Mouse (Mus musculus): Measurements from ENCODE around the gene Cpne9.
"Not testable (repeated sequence)": the region's sequence is repeated elsewhere in the genome, so short reads cannot be mapped to it uniquely, and the experiment has no call there.

Gene Cpne9

DNA sequence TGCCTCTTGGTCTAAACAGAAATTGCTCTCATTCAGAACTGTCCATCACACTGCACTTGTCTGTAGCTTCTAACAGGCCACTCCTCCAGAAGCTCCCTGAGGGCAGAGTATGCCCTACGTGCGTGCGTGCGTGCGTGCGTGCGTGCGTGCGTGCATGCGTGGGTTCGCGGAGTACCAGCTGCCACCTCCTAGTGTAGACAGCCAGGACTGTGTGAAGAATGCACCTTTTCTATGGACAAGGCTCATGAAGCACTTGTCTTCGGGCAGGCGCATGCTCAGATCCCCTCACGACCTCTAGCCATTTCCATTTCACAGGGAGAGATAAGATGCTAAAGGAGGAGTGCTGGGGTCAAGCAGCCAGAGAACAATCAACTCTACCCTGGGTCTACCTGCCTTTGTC lies 7.2 kb downstream of the Cpne9 start:
- no peak for DNase-seq (ENCODE audit: extremely low spot score, low read depth, low spot score)

DNA sequence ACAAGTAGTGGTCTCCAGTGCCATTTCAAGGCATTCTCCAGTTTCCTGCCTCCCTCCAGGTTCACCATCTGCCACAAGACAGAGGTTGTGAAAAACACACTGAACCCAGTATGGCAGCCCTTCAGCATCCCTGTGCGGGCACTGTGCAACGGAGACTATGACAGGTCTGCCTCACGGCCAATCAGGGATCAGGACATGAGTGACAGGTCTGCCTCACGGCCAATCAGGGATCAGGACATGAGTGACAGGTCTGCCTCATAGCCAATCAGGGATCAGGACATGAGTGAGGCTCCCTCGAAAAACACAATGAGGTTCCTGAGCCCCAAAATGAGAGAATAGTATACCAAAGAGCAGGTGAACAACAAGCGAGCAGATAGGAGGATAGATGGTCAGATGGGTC lies 8.2 kb downstream of the Cpne9 start:
- no peak for DNase-seq (ENCODE audit: extremely low spot score, low read depth, low spot score)

DNA sequence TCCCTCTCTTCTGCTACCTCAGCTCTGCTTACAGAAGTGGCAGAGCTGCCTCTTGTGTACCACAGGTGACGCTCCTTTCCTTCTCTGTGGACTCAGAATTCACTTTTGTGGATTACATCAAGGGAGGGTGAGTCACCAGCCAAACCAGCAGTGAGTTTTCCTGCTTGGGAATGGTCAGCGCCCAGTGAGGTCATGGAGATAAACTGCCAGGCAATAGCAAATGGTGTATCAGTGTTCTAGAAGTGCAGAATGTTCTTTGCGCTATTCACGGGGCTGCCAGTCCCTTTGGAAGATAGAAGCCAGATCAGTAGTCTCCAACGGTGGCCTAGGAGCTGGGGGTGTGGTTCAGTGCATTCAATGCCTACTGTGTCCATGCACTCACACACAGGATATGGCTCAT lies 10.8 kb downstream of the Cpne9 start:
- DNase-seq (ENCODE audit: extremely low spot score, low read depth, low spot score), result no peak

DNA sequence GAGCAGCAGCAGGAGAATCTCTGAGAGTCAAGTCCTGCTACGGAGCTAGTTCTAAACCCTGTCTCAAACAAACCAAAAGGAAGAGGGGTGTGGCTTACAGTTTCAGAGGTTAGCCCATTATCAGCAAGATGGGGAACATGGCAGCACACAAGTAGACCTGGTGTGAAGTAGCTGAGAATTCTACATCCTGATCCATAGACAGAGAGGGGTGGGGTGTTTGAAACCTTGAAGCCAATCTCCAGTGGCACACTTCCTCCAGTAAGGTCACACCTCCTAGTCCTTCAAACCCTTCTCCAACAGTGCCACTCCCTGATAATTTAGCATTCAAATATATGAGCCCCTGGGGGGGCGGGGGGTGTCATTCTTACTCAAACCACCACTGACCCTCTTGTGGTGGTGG lies 13.9 kb downstream of the Cpne9 start:
- no peak for DNase-seq (ENCODE audit: extremely low spot score, low read depth, low spot score)

DNA sequence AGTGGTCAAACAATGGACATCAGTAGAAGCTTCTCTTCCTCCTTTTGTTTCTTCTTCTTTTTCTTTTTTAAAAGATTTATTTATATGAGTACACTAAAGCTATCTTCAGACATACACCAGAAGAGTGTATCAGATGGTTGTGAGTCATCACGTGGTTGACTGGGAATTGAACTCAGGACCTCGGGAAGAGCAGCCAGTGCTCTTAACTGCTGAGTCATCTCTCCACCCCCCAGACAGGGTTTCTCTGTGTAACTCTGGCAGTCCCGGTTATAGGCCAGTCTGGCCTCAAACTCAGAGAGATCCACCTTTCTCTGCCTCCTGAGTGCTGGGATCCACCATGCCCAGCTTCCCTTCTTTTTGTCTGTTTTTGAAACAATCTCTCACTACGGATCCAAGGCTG lies 14.5 kb downstream of the Cpne9 start:
- no peak for DNase-seq (ENCODE audit: extremely low spot score, low read depth, low spot score)

DNA sequence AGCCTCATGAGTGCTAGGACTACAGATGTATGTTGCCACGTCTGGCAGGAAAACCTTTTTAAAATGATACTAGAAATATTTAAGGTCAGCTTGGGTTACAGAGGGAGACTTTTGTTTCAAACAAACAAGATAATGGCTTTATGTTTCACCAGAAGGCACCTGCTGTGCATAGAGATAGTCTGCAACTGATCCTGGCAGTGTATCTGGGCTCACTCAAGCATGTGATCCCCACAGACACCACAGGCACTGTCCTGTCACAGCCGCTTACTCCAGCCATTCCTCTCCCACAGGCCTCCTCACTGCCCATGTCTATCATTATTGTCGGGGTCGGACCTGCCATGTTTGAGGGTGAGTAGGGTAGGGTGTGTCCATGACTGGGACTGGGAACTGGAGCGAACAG lies 19.2 kb downstream of the Cpne9 start:
- DNase-seq (ENCODE audit: extremely low spot score, low read depth, low spot score), result no peak

DNA sequence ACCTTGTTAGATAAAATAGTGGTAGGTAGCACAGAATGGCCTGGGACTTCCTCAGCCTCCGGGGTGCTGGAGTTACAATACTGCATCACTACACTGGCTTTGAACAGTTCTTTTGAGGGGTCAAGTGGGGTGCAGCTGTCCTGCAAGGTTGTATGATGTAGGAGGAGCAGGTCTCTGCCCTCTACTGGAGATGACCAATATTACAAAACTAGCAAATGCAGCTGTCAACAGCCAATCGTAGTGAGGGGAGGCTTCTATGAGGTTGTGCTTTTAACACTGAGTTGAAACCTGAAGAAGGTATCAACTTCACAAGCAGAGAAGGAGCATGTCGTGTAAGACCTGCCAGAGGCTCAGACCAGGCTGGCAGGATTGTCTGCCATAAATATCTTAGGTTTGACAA lies 20.2 kb downstream of the Cpne9 start:
- peak; percentile 53 for DNase-seq (ENCODE audit: extremely low spot score, low read depth, low spot score)

DNA sequence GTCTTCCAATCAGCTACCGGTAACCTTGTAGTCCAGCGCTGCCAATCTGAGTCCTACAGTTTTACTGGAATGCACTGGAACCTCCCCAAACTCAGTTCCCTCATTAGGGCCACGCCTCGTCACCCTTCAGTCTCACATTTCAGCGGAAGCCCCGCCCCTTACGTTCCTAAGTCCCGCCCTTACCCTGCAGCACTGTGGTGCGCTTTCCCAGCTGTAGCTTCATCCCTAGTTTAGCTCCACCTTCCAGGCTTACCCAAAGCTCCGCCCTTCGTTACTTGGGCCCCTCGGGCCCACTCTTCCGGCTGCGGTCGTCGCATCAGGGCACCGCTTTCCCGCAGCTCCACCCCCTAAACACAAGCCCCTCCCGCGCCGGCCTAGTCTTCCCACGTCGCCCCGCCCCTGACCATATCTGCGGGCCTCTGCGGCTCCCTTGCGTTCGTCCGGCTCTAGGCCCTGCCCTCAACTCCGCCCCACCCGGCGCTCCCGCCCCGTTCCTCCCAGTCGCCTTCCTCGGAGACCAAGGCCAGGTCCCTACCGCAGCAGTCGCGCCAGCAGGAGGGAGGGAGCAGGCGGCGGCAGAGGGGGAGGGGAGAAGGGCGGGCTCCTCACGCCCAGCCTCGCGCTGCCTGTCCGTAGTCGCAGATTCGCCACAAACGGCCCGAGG lies 24.3 kb downstream of the Cpne9 start:
- peak; percentile 96 for DNase-seq (ENCODE audit: extremely low spot score, low read depth, low spot score)

DNA sequence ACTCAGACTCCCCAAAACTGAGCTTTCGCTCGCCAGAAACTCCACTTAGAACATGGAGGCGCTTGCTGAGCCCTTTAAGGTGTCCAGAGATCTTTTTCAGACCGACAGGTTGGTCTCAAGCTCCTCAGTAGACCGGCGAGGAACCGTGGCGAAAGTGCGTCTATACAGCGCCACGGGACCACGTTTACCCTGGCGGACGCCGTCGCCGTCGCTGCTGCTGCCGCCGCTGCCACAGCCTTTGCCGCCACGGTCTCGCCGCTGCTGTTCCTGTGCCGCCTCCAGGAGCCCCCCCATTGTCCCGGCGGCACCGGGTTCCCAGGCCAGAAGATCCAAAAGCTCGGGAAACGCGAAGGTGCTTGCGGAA lies 24.9 kb downstream of the Cpne9 start, which contains the start of gene Brpf1:
TSS of gene Brpf1 (plus strand) at position 152 of the 364 bp plus-strand sequence.
- DNase-seq (ENCODE audit: extremely low spot score, low read depth, low spot score), result peak; percentile 67

DNA sequence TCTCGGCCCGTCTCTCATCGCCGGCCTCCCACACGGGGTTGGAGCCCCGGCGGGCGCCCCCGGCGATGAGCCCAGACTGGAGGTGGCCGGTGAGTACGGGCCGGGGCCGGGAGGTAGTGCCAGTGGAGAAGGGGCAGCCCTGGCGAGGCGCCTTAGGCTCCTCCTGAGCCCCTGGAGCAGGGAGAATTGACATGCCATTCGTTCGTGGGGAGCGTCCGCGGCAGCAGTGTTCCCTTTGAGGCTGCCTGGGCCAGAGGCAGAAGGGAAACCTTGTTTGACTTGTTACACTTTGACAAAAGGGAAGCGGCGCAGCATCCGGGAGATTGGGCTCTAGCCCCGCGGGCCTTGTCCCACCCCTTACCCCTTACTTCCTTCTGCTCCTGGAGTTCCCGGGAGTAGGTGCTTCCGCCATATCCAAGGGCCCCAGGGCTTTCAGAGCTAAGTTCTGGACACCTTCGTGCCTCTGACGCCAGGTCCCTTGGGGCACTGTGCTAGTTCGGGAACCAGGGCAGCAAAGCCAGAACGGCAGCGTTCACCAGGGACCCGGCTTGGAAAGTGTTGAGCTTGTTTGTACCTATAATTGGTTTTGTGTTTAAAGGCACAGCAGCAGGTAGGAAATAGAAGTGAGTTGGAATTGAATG lies 25.5 kb downstream of the Cpne9 start:
- DNase-seq (ENCODE audit: extremely low spot score, low read depth, low spot score), result no peak

DNA sequence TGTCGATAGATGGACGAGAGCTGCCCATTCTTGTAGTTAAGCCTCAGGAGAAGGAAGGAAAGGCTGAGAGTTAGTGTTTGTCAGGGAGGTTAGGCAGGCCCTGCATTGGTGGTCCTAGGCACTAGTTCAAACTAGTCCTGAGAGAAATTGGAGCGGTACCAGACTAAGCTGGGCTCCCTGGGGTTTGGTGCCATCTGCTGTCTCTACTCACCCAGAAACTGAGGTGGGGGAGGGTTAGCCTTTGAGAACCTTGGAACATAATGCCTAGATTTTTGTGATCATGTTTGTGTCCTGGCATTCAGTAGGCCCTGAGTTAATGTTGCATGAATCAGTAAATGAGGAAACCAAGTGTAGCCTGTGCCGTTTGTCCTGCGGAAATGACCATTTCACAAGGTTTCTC lies 26.0 kb downstream of the Cpne9 start:
- no peak for DNase-seq (ENCODE audit: extremely low spot score, low read depth, low spot score)

DNA sequence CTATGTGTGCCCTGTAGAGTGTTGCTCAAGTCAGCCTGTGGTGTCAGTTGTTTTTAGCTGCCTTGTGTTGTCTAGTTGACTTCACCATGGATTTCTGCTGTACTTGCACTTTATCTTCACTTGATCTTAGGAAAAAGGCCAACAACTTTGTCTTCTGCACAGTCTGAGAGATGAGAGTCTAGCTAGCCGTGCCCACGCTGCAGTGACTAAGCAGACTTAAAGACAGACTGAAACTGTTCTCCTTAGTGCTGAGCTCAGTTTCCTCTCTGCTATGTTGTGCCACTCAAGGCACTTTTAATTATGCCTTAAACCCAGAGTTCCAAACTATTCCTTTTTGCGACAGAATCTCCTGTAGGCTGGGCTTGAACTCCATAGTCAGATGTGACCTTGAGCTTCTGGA lies 33.9 kb downstream of the Cpne9 start:
- no peak for DNase-seq (ENCODE audit: extremely low spot score, low read depth, low spot score)

DNA sequence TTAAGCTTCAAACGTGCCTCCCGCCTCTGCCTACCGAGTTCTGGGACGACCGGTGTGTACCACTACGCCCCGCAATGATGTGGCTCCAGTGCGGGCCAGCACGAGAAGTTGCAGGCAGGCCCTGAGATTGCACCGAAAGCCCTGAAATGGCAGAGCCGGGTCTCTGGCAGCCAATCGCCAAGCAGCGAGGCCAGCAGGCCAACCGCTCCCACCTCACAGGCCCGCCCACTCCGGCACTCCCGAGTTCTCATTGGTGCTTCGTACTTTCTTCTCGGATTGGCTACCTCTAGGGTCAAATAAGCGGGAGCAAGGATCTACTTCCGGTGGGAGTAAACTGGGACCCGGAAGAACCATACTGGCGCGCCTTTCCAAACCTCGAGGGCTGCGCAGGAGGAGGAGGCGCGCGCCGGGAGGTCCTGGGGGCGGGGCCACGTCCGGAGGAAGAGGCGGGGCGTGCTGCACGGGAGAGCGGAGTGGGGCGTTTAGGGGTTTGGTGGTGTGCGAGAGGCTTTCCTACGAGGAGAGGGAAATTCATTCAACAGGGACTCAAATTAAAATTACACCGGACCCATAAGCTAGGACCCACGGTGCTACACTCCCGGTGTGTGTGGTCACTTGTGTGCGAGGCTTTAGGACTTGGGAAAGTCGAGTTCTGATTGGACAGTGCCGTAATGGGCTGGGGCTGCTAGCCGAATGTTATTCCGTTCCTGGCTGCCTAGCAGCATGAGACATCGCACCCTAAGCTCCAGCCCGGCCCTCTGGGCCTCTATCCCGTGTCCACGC lies 44.6 kb downstream of the Cpne9 start, which contains the start of gene Ogg1:
TSS of gene Ogg1 (plus strand) at position 440 of the 783 bp plus-strand sequence.
- peak; percentile 95 for DNase-seq (ENCODE audit: extremely low spot score, low read depth, low spot score)

DNA sequence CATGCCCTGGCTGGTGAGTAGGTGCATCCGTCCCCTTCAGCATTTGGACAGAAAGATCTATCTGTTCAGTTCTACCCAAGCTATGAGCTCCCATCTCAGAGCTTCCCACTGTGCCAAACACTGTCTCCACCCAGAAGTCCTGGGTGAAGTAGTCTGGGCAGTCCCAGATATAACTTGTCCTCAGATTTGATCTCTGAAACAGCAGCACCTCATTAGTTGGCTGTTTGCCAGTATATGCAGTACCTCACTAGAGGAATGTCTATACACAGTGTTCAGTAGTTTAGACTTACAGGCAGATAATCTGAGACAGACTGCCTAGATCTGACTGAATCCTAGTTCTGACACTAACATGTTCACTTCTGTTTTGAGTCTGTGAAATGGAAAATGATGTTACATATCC lies 47.3 kb downstream of the Cpne9 start:
- no peak for DNase-seq (ENCODE audit: extremely low spot score, low read depth, low spot score)

DNA sequence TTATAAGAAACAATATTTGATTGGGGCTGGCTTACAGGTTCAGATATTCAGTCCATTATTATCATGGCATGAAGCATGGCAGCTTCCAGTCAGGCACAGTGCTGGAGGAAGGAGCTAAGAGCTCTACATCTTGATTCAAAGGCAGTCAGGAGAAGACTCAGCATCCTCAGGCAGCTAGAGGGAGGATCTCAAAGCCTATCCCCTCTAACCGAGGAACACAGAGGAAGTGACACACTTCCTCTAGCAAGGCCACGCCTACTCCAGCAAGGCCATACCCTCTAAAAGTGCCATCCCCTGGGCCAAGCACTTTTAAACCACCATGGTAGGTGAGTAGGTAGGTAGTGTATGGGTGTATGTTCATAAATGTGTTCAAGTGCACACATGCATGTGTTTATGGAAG lies 48.4 kb downstream of the Cpne9 start:
- DNase-seq (ENCODE audit: extremely low spot score, low read depth, low spot score), result no peak

DNA sequence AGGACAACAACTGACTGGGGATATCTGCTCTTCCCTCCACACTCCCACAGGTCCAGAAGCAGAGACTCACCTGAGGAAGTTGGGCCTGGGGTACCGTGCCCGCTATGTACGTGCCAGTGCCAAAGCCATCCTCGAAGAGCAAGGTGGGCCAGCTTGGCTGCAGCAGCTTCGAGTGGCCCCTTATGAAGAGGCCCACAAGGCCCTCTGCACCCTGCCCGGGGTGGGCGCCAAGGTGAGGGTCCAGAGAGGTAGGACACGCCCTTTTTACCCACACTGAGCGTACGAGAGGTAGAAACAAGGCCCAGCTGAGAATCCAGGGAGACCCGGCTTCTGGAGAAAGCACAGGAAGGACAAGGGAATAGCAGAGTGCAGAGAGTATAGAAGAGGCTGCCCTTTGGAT lies 49.6 kb downstream of the Cpne9 start:
- DNase-seq (ENCODE audit: extremely low spot score, low read depth, low spot score), result no peak

DNA sequence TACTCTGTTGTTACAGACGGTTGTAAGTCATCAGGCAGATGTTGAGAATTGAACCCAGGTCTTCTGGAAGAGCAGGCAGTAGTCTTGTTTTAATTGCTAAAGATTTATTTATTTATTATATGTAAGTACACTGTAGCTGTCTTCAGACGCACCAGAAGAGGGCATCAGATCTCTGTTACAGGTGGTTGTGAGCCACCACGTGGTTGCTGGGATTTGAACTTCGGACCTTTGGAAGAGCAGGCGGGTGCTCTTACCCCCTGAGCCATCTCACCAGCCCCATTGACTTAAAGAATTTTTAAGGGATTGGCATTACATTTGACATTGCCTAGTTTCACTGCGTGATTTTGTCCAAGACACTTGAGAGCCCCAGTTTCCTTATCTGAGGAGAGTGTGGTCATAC lies 50.6 kb downstream of the Cpne9 start:
- DNase-seq (ENCODE audit: extremely low spot score, low read depth, low spot score), result not testable (repeated sequence)

DNA sequence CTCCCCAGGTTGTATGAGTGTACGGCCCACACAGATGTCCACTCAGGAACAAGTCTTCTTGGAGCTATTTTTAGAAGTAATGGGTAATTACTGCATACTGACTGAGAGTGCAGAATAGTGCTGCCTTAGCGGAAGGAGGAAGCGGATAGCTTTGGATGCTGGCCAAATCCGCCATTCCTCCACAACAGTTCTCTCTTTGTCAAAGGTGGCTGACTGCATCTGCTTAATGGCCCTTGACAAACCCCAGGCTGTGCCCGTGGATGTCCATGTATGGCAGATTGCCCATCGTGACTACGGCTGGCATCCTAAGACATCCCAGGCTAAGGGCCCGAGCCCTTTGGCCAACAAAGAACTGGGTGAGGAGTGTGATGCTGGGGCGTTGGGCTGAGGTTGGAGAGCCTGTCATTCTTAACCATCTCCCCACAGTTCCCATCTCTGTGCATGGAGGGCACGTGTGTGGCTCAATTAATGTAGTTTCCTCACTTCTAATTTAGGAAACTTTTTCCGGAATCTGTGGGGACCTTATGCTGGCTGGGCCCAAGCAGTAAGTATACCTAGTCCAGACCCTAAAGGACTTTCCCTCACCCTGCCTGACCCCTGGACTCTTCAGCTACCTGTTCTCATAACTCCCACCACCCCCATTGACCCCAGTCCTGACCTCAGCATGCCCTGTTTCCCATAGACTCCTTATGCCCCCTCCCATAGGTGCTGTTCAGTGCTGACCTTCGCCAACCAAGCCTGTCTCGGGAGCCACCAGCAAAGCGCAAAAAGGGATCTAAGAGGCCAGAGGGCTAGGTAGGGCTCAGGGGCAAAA lies 51.2 kb downstream of the Cpne9 start:
- no peak for DNase-seq (ENCODE audit: extremely low spot score, low read depth, low spot score)

DNA sequence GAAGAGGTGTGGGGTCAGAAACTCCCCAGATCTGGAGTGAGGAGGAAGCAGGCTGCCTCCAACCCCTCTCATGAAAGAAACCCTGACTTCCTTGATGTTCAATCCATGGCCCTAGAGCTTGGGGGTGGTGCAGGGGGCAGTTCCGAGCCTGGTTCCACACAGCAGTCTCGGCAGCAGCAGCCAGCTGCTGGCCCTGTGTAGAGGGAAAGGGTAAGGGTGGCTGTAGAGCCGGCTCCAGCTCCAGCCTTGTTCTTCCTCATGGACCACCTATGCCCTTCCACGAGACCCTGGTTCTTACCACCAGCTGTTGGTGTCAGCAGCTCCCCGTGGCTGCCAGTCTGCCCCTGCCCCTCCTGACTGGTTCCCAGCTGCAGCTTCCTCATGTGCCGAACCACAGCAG lies 52.1 kb downstream of the Cpne9 start:
- DNase-seq (ENCODE audit: extremely low spot score, low read depth, low spot score), result no peak

DNA sequence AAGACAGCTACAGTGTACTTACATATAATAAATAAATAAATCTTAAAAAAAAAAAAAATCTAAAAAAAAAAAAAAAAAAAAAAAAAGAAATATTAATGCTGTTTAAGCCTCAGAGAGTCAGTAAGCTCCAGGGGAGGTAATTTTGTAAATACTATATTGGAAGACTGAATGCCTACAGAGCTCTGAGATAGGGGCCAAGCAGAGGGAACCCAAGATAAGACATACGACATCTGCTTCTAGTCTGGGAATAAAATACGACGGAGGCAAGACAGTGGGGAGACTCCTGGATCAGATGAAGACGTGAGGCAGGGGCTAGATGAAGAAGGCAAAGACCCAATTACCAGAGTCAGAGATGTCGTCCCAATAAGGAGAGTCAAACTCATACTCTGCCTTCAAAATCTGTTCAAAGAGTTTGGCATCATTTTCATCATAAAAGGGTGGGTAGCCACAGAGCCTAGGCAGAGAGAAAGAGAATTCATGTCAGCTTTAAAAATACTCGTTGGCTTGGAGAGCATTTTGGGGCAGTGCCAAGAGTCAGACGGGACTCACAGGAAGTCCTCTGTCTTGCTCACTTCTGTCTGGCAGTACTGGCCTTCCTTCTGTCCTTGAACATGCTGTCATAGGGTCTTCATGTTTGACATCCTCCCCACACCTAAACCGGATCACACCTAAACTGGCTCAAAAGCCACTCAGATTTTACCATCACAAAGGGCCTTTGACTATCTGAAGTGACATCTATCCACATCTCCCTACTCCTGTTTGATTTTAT lies 54.9 kb downstream of the Cpne9 start:
- DNase-seq (ENCODE audit: extremely low spot score, low read depth, low spot score), result no peak

DNA sequence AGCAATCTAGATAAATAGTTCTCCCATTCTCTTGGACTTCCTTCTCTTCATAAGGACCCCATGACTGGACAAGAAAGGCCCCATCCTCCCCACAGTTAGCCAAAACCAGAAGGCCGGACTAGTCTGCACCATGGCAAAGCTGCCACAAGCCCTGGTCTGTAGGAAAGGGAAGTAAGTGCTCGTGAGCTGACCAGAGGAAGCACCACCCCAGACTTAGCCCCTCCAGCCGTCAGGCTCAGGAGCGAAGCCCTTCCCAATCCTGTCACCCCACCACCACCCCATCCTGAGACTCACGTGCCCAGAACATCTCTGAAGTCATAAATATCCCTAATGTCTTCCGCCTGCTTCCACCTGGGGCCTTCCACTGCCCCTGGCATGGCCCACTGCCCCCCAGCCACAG lies 59.5 kb downstream of the Cpne9 start:
- DNase-seq (ENCODE audit: extremely low spot score, low read depth, low spot score), result no peak

All from hindlimb bud, embryonic 11.5 days (tissue).